Mouse (Mus musculus) urinary bladder, postnatal 25 days (tissue): ENCODE data around the gene C1rb.
"Not testable (repeated sequence)": the region's sequence is repeated elsewhere in the genome, so short reads cannot be mapped to it uniquely, and the experiment has no call there.

Experiments
- DNase-seq: peaks from one replicate; pipeline ENCODE4 v3.0.0; 2022; ENCODE audit warnings: low spot score

Gene C1rb

DNA sequence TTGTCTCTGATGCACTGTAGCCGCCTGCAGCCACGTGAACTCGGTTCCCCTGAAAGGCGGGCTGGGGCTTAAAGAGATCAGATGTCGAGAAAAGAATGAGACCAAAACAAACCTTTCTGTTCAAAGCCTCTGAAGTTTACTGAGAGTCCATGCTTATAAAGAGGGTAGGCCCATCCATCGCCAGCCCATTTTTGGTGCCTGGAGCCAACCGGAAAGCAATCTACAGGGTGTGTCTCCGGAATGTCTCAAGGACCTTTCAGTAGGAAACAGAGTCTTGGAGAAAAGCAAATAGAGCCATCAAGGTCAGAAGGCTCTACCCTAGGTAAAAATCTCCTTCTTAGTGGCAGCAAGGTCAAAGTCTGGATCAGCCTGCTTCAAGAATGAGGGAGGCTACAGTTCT, 23.0 kb downstream of the C1rb start:
- no peak for DNase-seq

DNA sequence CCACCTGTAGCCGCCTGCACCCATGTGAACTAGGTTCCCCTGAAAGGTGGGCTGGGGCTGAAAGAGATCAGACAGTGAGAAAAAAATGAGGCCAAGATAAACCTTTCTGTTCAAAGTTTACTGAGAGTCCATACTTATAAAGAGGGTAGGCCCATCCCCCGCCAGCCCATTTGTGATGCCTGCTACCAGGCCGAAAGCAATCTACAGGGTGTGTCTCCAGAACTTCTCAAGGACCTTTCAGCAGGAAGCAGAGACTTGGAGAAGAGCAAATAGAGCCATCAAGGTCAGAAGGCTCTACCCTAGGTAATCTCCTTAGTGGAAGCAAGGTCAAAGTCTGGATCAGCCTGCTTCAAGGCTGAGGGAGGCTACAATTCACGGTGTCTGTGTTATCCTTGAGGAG, 31.9 kb downstream of the C1rb start:
- no peak for DNase-seq

DNA sequence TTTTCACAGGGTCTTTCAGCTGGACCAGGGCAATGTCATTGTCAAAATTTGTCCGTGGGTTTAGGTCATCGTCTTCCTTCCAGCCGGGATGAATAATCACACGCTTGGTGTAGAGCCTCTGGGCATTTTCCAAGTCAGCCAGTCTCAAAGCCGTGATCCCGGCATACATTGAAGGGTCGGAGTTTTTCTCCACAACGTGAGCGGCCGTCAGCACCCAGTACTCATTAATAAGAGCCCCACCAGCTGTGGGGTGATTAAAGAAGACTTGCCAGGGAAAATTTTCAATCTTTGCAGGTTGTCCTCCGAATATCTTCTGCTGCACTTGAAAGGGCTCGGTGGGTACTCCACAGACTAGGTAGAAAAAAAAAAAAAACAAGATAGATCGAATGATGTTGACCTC, 55.5 kb downstream of the C1rb start:
- DNase-seq, result no peak

DNA sequence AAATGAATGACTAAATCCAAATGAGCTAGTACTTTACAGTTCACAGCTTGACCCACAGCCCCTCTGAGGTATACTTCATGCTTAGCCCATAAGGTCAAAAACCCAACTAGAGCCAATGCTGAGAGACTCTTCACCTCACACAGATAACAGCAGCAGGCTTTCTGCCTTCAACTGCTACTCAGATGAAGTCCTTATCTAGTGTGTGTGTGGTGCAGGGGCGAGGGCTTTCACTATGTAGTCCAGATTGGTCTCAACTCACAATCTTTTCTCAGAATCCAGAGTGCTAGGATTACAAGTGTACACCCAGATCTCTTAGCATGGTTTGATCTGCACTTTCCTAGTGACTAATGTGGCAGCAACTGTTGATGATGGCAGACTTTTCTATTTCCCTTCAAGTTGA, 56.1 kb downstream of the C1rb start:
- DNase-seq, result not testable (repeated sequence)

DNA sequence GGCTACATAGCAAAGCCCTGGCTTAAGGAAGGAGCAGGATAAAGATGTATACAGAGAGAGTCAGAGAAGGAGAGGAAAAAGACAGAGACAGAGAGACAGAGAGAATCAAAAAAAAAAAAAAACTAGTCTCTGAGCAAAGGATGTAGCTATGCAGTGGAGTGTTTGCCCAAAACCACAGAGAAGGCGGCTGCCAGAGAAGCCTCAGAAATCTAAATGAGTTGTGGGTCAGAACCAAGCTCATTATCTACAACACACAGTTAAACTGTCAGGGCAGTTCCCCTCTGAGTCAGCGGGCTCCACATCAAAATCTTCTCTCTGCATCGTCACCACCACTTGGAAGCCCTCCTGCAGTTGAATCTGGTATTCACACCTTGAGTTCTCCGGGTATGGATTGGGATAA, 60.7 kb downstream of the C1rb start:
- DNase-seq, result no peak
